Comparison of ENCODE assay signal across 13 mouse cellular contexts in genomic region chr3:154880536-154880939, GRCm38 (mm10).
DNase-seq lines count a peak whose midpoint lies in the region; ATAC-seq and TF ChIP-seq lines count a peak whose summit lies in the region.
"Had no signal": no experiment of that assay in that cellular context is flagged by ENCODE, and none has a peak within 500 bp of the region (broad histone marks: within the 10 kb centered on the region; RNA-seq: fewer than 3 reads in every experiment).

No protein-coding gene starts in this region.

- no peaks in the 10 kb centered on the region for H3K27me3 ChIP-seq in intestine, postnatal 0 days (replicated peaks; ENCODE audit: control insufficient read depth, insufficient read depth, low read length)
- H3K27me3 ChIP-seq: kidney, embryonic 15.5 days; limb, embryonic 13.5 days had no signal

- intact Hi-C loops in heart, postnatal 25 days (cut with DNase I) = no loop called here

- peak; percentile 91 for DNase-seq in heart, adult 11 months
- DNase-seq in heart, postnatal 25 days (ENCODE audit: low spot score) = no peak
- DNase-seq in R1 (ENCODE audit: low read depth, low spot score) = peak; percentile 15
- DNase-seq in heart, adult 8-10 months (ENCODE audit: low spot score) = peak; percentile 44
- no peak for DNase-seq in c-Kit-positive CD71-positive TER-119-positive erythroid progenitor cells, embryonic 14.5 days (ENCODE audit: low spot score)
- DNase-seq in layer of hippocampus, postnatal 10 days (ENCODE audit: low spot score in 2 of 2) = no peak
- DNase-seq: lung, postnatal 14 days; thymus, postnatal 36 days had no signal

- H3K36me3 ChIP-seq in intestine, postnatal 0 days (ENCODE audit: control insufficient read depth, insufficient read depth) = no peaks in the 10 kb centered on the region
- H3K36me3 ChIP-seq: kidney, embryonic 15.5 days; limb, embryonic 13.5 days had no signal

- WGBS in intestine, postnatal 0 days = 24% methylated on average over 4 of the region's 4 CpGs

- no peaks in the 10 kb centered on the region for H3K9me3 ChIP-seq in intestine, postnatal 0 days (ENCODE audit: control insufficient read depth)
- H3K9me3 ChIP-seq: kidney, embryonic 15.5 days; limb, embryonic 13.5 days had no signal

- no peak overlapping the region for H3K9ac ChIP-seq in intestine, postnatal 0 days (ENCODE audit: low read depth, low read length)
- H3K9ac ChIP-seq: kidney, embryonic 15.5 days; limb, embryonic 13.5 days had no signal

- no peak overlapping the region for H3K4me3 ChIP-seq in intestine, postnatal 0 days (ENCODE audit: low read depth, low read length)
- H3K4me3 ChIP-seq: kidney, embryonic 15.5 days; limb, embryonic 13.5 days; myocyte had no signal

- TF ChIP-seq CTCF in intestine, postnatal 0 days (IDR thresholded peaks at IDR 0.05; ENCODE audit: low read depth) = no peak

- peaks cover 2% of the 10 kb centered on the region; the same call in 1 of the 2 replicates for H3K4me1 ChIP-seq in intestine, postnatal 0 days (replicated peaks; ENCODE audit: control insufficient read depth, insufficient read depth, low read length)

- no peak overlapping the region for H3K4me2 ChIP-seq in intestine, postnatal 0 days (replicated peaks; ENCODE audit: low read depth)
- H3K4me2 ChIP-seq: kidney, embryonic 15.5 days; limb, embryonic 13.5 days had no signal

- peak; percentile 60 for ATAC-seq in intestine, postnatal 0 days
- no peak for ATAC-seq in erythroblast, adult 5-6 weeks (replicated peaks; ENCODE audit: low FRiP score, poor library complexity, severe bottlenecking)

- H3K27ac ChIP-seq in intestine, postnatal 0 days (ENCODE audit: low read depth, low read length) = peak overlapping the region; percentile 51; the same call in 1 of the 2 replicates
- H3K27ac ChIP-seq: kidney, embryonic 15.5 days; limb, embryonic 13.5 days had no signal

Comparison
In these comparisons a context has a peak if more than half of its experiments do, and no peak if none do; other contexts are left out.
1. DNase-seq: peak in heart, adult 11 months (single experiment), R1 (single experiment) and heart, adult 8-10 months (single experiment); none in heart, postnatal 25 days (single experiment), c-Kit-positive CD71-positive TER-119-positive erythroid progenitor cells, embryonic 14.5 days (single experiment) and layer of hippocampus, postnatal 10 days (0 of 2).